Mouse (Mus musculus) G1E-ER4 (cell line): ENCODE results near the gene Actl11. TPM values are rescaled to one million over a fixed set of nuclear protein-coding genes. Genes with fewer than 3 reads are reported as not detected.

Experiments used
- GATA1 ChIP-seq: IDR thresholded peaks from one replicate; pipeline ENCODE4 v1.8.0; 2012; ENCODE audit warnings: low read length, inconsistent platforms
- polyA plus RNA-seq: library from polyadenylated mRNA; stranded (reverse); fragments of >175 nt; gene quantifications from 2 replicates; pipeline ENCODE4 v1.2.3, GENCODE M21; 2012

Actl11 gene
- polyA plus RNA-seq, 1 experiment, result not detected

- no peak for TF ChIP-seq GATA1
These were observed 19.2 kb downstream of the Actl11 start for GRCm38 (mm10) chr9:107947241-107948194.

GRCm38 (mm10) chr9:107949184-107949921 is 21.1 kb downstream of the Actl11 start:
- TF ChIP-seq GATA1, result no peak

- TF ChIP-seq GATA1, result no peak
These were observed 21.6 kb downstream of the Actl11 start, which contains the start of gene Traip for GRCm38 (mm10) chr9:107949922-107950235. Gene Traip, plus strand, starts transcription at chr9:107950136.

GRCm38 (mm10) chr9:107950460-107951355 is 22.4 kb downstream of the Actl11 start:
- TF ChIP-seq GATA1, result no peak

GRCm38 (mm10) chr9:107955613-107956289 is 27.5 kb downstream of the Actl11 start:
- TF ChIP-seq GATA1, result no peak

GRCm38 (mm10) chr9:107957141-107957540 is 28.9 kb downstream of the Actl11 start:
- TF ChIP-seq GATA1, result no peak

- TF ChIP-seq GATA1, result no peak
These were observed 31.6 kb downstream of the Actl11 start for GRCm38 (mm10) chr9:107959896-107960295.

GRCm38 (mm10) chr9:107960928-107961327 is 32.7 kb downstream of the Actl11 start:
- no peak for TF ChIP-seq GATA1

GRCm38 (mm10) chr9:107961351-107961762 is 33.1 kb downstream of the Actl11 start:
- TF ChIP-seq GATA1, result no peak

- no peak for TF ChIP-seq GATA1
These were observed 33.6 kb downstream of the Actl11 start for GRCm38 (mm10) chr9:107961881-107962280.

GRCm38 (mm10) chr9:107962916-107963315 is 34.6 kb downstream of the Actl11 start:
- no peak for TF ChIP-seq GATA1

- TF ChIP-seq GATA1, result no peak
These were observed 35.4 kb downstream of the Actl11 start for GRCm38 (mm10) chr9:107963700-107964099.

GRCm38 (mm10) chr9:107964681-107965080 is 36.4 kb downstream of the Actl11 start:
- TF ChIP-seq GATA1, result no peak

GRCm38 (mm10) chr9:107966676-107967075 is 38.4 kb downstream of the Actl11 start:
- no peak for TF ChIP-seq GATA1

GRCm38 (mm10) chr9:107967437-107967836 is 39.2 kb downstream of the Actl11 start:
- no peak for TF ChIP-seq GATA1
